Comparison of ENCODE assay signal across 8 mouse cellular contexts in genomic region chr16:72307537-72308330, GRCm38 (mm10). TPM values are rescaled to one million over a fixed set of nuclear protein-coding genes. Genes with fewer than 3 reads are reported as not detected.
DNase-seq lines count a peak whose midpoint lies in the region; ATAC-seq and TF ChIP-seq lines count a peak whose summit lies in the region.

Robo1 (plus strand) TSS chr16:72308306.

- no peaks in the 10 kb centered on the region for H3K36me3 ChIP-seq in embryonic facial prominence, embryonic 11.5 days (replicated peaks; ENCODE audit: control insufficient read depth, insufficient read depth, low read depth, low read length)
- no peaks in the 10 kb centered on the region for H3K36me3 ChIP-seq in hindbrain, postnatal 0 days (ENCODE audit: insufficient read depth, low read length)
- no peaks in the 10 kb centered on the region for H3K36me3 ChIP-seq in midbrain, embryonic 14.5 days (ENCODE audit: control insufficient read depth, insufficient read depth, low read length)

- ATAC-seq in embryonic facial prominence, embryonic 11.5 days (replicated peaks; ENCODE audit: insufficient number of reproducible peaks, low FRiP score, low TSS enrichment, low read depth): no peak
- no peak for ATAC-seq in hindbrain, postnatal 0 days
- no peak for ATAC-seq in midbrain, embryonic 14.5 days (ENCODE audit: low FRiP score, low TSS enrichment)
- ATAC-seq in inflammation-experienced regulatory T-cells, adult 6 months: no peak

- H3K4me1 ChIP-seq in embryonic facial prominence, embryonic 11.5 days (ENCODE audit: control insufficient read depth, insufficient read depth, low read length): no peaks in the 10 kb centered on the region
- H3K4me1 ChIP-seq in hindbrain, postnatal 0 days (ENCODE audit: insufficient read depth, low read length): no peaks in the 10 kb centered on the region
- no peaks in the 10 kb centered on the region for H3K4me1 ChIP-seq in midbrain, embryonic 14.5 days (ENCODE audit: control insufficient read depth, insufficient read depth, low read length)

- no peaks in the 10 kb centered on the region for H3K9me3 ChIP-seq in embryonic facial prominence, embryonic 11.5 days (replicated peaks; ENCODE audit: control insufficient read depth, low read length)
- H3K9me3 ChIP-seq in hindbrain, postnatal 0 days (ENCODE audit: low read length): no peaks in the 10 kb centered on the region
- H3K9me3 ChIP-seq in midbrain, embryonic 14.5 days (ENCODE audit: control insufficient read depth, low read length): no peaks in the 10 kb centered on the region; the same call in 1 of the 2 replicates

- no peak within 1 kb of the TSS for H3K27ac ChIP-seq in embryonic facial prominence, embryonic 11.5 days (replicated peaks; ENCODE audit: low read depth, low read length)
- H3K27ac ChIP-seq in hindbrain, postnatal 0 days: no peak within 1 kb of the TSS
- H3K27ac ChIP-seq in midbrain, embryonic 14.5 days (replicated peaks; ENCODE audit: low read depth, low read length): no peak within 1 kb of the TSS

- H3K4me3 ChIP-seq in embryonic facial prominence, embryonic 11.5 days (ENCODE audit: low read depth, low read length): no peak within 1 kb of the TSS
- no peak within 1 kb of the TSS for H3K4me3 ChIP-seq in hindbrain, postnatal 0 days (ENCODE audit: low read length)
- H3K4me3 ChIP-seq in midbrain, embryonic 14.5 days (replicated peaks; ENCODE audit: low read depth, low read length): no peak within 1 kb of the TSS

- 82% methylated on average over 8 of the region's 8 CpGs for WGBS in embryonic facial prominence, embryonic 11.5 days
- WGBS in hindbrain, postnatal 0 days: 70% methylated on average over 8 of the region's 8 CpGs
- 78% methylated on average over 8 of the region's 8 CpGs for WGBS in midbrain, embryonic 14.5 days

- no peak within 1 kb of the TSS for H3K4me2 ChIP-seq in embryonic facial prominence, embryonic 11.5 days (ENCODE audit: low read depth, low read length)
- H3K4me2 ChIP-seq in hindbrain, postnatal 0 days (ENCODE audit: low read depth, low read length): no peak within 1 kb of the TSS
- H3K4me2 ChIP-seq in midbrain, embryonic 14.5 days (ENCODE audit: low read length): no peak within 1 kb of the TSS

- peak in 1 of 2 experiments; percentile 7 for DNase-seq in layer of hippocampus, adult 18-20 months (ENCODE audit: low spot score in 2 of 2)
- DNase-seq in layer of hippocampus, adult 11-12 months (ENCODE audit: low spot score): no peak
- DNase-seq in embryonic facial prominence, embryonic 11.5 days (ENCODE audit: low spot score): no peak
- no peak for DNase-seq in hindbrain, postnatal 0 days (ENCODE audit: low spot score)
- peak; percentile 6 for DNase-seq in midbrain, embryonic 14.5 days
- DNase-seq in urinary bladder, postnatal 25 days (ENCODE audit: low spot score): no peak
- DNase-seq in kidney, postnatal 36 days: no peak

- H3K9ac ChIP-seq in embryonic facial prominence, embryonic 11.5 days (replicated peaks; ENCODE audit: low read length): no peak within 1 kb of the TSS
- H3K9ac ChIP-seq in hindbrain, postnatal 0 days (replicated peaks; ENCODE audit: low read length): no peak within 1 kb of the TSS
- H3K9ac ChIP-seq in midbrain, embryonic 14.5 days (replicated peaks; ENCODE audit: low read length): no peak within 1 kb of the TSS

- no peak for TF ChIP-seq CTCF in hindbrain, postnatal 0 days (IDR thresholded peaks at IDR 0.05; ENCODE audit: low read depth)

- H3K27me3 ChIP-seq in embryonic facial prominence, embryonic 11.5 days (ENCODE audit: control insufficient read depth, insufficient read depth, low read length): no peaks in the 10 kb centered on the region
- no peaks in the 10 kb centered on the region for H3K27me3 ChIP-seq in hindbrain, postnatal 0 days (ENCODE audit: insufficient read depth, low read length)
- no peaks in the 10 kb centered on the region for H3K27me3 ChIP-seq in midbrain, embryonic 14.5 days (ENCODE audit: control insufficient read depth, insufficient read depth, low read length)

RNA-seq across cellular contexts. Expression of gene Robo1, which starts in this region (rescaled TPM):
- total RNA-seq in layer of hippocampus, adult 18-20 months (2021): 10 to 100 TPM; 49.5 to 52.3 TPM
- 47.6 and 50.0 TPM in 2 replicates for polyA plus RNA-seq in embryonic facial prominence, embryonic 11.5 days (2014; fragmentation: Nextera tagmentation; extraction: Ambion mirVana)
- total RNA-seq in hindbrain, postnatal 0 days (2014; rRNA removed): 57.9 and 69.8 TPM in 2 replicates
- 17.7 and 20.4 TPM in 2 replicates for polyA plus RNA-seq in hindbrain, postnatal 0 days (2015; fragmentation: Nextera tagmentation; extraction: Ambion mirVana)
- 62.2 and 91.8 TPM in 2 replicates for polyA plus RNA-seq in midbrain, embryonic 14.5 days (2014; fragmentation: Nextera tagmentation; extraction: Ambion mirVana)
- under 1 TPM in 2 of 3 experiments, not detected in 1; 0.29 to 0.59 TPM for polyA plus RNA-seq in inflammation-experienced regulatory T-cells, adult 6 months (2017; shearing (Covaris generic))

Comparison
In these comparisons a context has a peak if more than half of its experiments do, and no peak if none do; other contexts are left out.
1. RNA of gene Robo1 (polyA plus RNA-seq): 62.2 to 91.8 TPM in midbrain, embryonic 14.5 days, 47.6 to 50.0 TPM in embryonic facial prominence, embryonic 11.5 days and 17.7 to 20.4 TPM in hindbrain, postnatal 0 days; 0.29 to 0.59 TPM in inflammation-experienced regulatory T-cells, adult 6 months; every median in the first group is over 10 times any median in the second.